Mouse (Mus musculus) stomach, postnatal 0 days (tissue): ENCODE measurements around the gene Dusp18.

Source experiments
- CTCF ChIP-seq: IDR thresholded peaks from 2 replicates; pipeline ENCODE4 v1.5.1; 2016; ENCODE audit warnings: antibody characterized with exemption, low read depth, mild to moderate bottlenecking, moderate library complexity
- EP300 ChIP-seq: optimal IDR thresholded peaks from 2 replicates; pipeline ENCODE3; 2016; ENCODE audit warnings: antibody characterized with exemption

DNA sequence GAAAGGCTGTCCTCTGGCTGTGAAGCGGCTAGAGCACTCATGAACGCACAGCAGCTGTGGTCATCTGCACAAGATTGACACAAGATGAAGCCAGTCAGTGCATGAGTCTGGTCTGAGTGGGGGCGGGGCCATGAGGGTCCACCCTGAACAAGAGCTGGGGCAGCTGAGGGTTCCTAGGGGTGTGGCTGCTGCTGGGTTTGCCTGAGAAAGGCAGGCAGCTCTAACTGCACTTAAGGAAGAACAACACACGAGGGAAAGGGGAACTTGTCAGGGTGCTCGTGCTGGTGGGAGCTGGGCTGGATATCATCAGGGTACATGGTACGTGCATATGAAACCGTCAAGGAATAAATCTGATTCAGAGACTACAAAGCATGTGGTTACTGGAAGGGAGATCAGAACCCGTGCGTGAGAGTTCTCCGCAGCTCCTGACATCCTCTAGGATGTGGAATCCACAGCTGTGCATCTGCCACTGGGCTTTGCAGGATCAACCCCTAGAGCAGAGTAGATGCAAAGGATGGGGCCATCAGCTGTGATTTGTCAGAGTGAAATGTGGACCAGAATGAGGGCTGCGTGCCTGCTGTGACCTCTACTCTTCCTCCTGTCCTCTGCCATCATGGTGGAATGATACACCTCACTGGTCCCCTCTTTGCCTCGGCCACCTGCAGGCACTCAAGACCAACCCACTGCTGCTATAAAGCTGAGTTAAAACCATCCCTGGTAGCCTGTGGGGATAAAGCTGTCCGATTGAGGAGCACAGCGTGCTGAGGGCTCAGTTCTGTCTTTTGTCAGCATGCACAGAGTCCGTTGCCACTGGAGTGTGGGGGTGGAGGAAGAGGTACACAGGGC lies 45.3 kb upstream of the Dusp18 start:
- TF ChIP-seq CTCF (no peak), EP300 (no peak)
